Mouse (Mus musculus): ENCODE data around the gene Chst3. TPM values are rescaled to one million over a fixed set of nuclear protein-coding genes. Genes with fewer than 3 reads are reported as not detected.

Gene Chst3
- polyA plus RNA-seq, 2 experiments = 0.09 to 0.13 TPM

- 21% methylated on average over 3 of the region's 3 CpGs for WGBS (ENCODE audit: insufficient replicate concordance)
- TF ChIP-seq CTCF (IDR thresholded peaks at IDR 0.05; ENCODE audit: low read depth) = no peak
- no peak for TF ChIP-seq EP300 (IDR thresholded peaks at IDR 0.05; ENCODE audit: low read depth)
- no peaks in the 10 kb centered on the region for H3K9me3 ChIP-seq (ENCODE audit: control insufficient read depth, low read length)
- no peak overlapping the region for H3K27ac ChIP-seq
- DNase-seq (ENCODE audit: low read depth in 3 of 3, low spot score in 3 of 3) (no peak), ATAC-seq (ENCODE audit: insufficient read depth) (peak; percentile 26; the same call in 1 of the 2 replicates)
- no peaks in the 10 kb centered on the region for H3K36me3 ChIP-seq (replicated peaks; ENCODE audit: control insufficient read depth, insufficient read depth, low read depth)
- H3K4me2 ChIP-seq (ENCODE audit: low read depth) = no peak overlapping the region
- no peak overlapping the region for H3K4me3 ChIP-seq (ENCODE audit: insufficient read depth in 1 of 2, low read depth in 2 of 2, low read length in 2 of 2)
- H3K27me3 ChIP-seq (ENCODE audit: control insufficient read depth, insufficient read depth, low read length) = no peaks in the 10 kb centered on the region
- H3K9ac ChIP-seq (replicated peaks) = no peak overlapping the region
- H3K4me1 ChIP-seq (replicated peaks; ENCODE audit: control insufficient read depth in 2 of 2, insufficient read depth in 2 of 2, low read length in 1 of 2) = peaks cover 0 to 2% of the 10 kb centered on the region in 2 experiments; a peak in 2 of 4 replicates
Observed at GRCm38 (mm10) chr10:60262386-60262785, 43.3 kb upstream of the Chst3 start.

- 42% methylated on average over 5 of the region's 5 CpGs for WGBS (ENCODE audit: insufficient replicate concordance)
- Histone ChIP-seq H3K4me2 (ENCODE audit: low read depth) (no peak overlapping the region), H3K36me3 (replicated peaks; ENCODE audit: control insufficient read depth, insufficient read depth, low read depth) (no peaks in the 10 kb centered on the region), H3K4me1 (replicated peaks; ENCODE audit: control insufficient read depth in 2 of 2, insufficient read depth in 2 of 2, low read length in 1 of 2) (peaks cover 5 to 6% of the 10 kb centered on the region in 2 experiments), H3K27me3 (ENCODE audit: control insufficient read depth, insufficient read depth, low read length) (no peaks in the 10 kb centered on the region), H3K9me3 (ENCODE audit: control insufficient read depth, low read length) (no peaks in the 10 kb centered on the region), H3K27ac (no peak overlapping the region), H3K9ac (replicated peaks) (no peak overlapping the region), H3K4me3 (ENCODE audit: insufficient read depth in 1 of 2, low read depth in 2 of 2, low read length in 2 of 2) (no peak overlapping the region)
- TF ChIP-seq EP300 (IDR thresholded peaks at IDR 0.05; ENCODE audit: low read depth) (no peak), CTCF (IDR thresholded peaks at IDR 0.05; ENCODE audit: low read depth) (no peak)
- DNase-seq (ENCODE audit: low read depth in 3 of 3, low spot score in 3 of 3) (no peak), ATAC-seq (ENCODE audit: insufficient read depth) (no peak)
Observed at GRCm38 (mm10) chr10:60261530-60261929, 42.5 kb upstream of the Chst3 start.

GRCm38 (mm10) chr10:60260557-60261294 is 41.7 kb upstream of the Chst3 start:
- Histone ChIP-seq H3K4me3 (ENCODE audit: insufficient read depth in 1 of 2, low read depth in 2 of 2, low read length in 2 of 2) (no peak overlapping the region), H3K27ac (no peak overlapping the region), H3K4me1 (replicated peaks; ENCODE audit: control insufficient read depth in 2 of 2, insufficient read depth in 2 of 2, low read length in 1 of 2) (peaks cover 7 to 14% of the 10 kb centered on the region in 2 experiments), H3K27me3 (ENCODE audit: control insufficient read depth, insufficient read depth, low read length) (no peaks in the 10 kb centered on the region), H3K4me2 (ENCODE audit: low read depth) (no peak overlapping the region), H3K9me3 (ENCODE audit: control insufficient read depth, low read length) (no peaks in the 10 kb centered on the region), H3K9ac (replicated peaks) (no peak overlapping the region), H3K36me3 (replicated peaks; ENCODE audit: control insufficient read depth, insufficient read depth, low read depth) (no peaks in the 10 kb centered on the region)
- no peak for TF ChIP-seq CTCF (IDR thresholded peaks at IDR 0.05; ENCODE audit: low read depth)
- TF ChIP-seq EP300 (IDR thresholded peaks at IDR 0.05; ENCODE audit: low read depth) = no peak
- WGBS (ENCODE audit: insufficient replicate concordance) = 58% methylated on average over 5 of the region's 5 CpGs
- DNase-seq (ENCODE audit: low read depth in 3 of 3, low spot score in 3 of 3) = no peak
- no peak for ATAC-seq (ENCODE audit: insufficient read depth)

- WGBS (ENCODE audit: insufficient replicate concordance) = 47% methylated on average over 16 of the region's 16 CpGs
- Histone ChIP-seq H3K4me2 (ENCODE audit: low read depth) (no peak overlapping the region), H3K27me3 (ENCODE audit: control insufficient read depth, insufficient read depth, low read length) (no peaks in the 10 kb centered on the region), H3K36me3 (replicated peaks; ENCODE audit: control insufficient read depth, insufficient read depth, low read depth) (no peaks in the 10 kb centered on the region), H3K9ac (replicated peaks) (no peak overlapping the region), H3K4me3 (ENCODE audit: insufficient read depth in 1 of 2, low read depth in 2 of 2, low read length in 2 of 2) (no peak overlapping the region), H3K9me3 (ENCODE audit: control insufficient read depth, low read length) (no peaks in the 10 kb centered on the region), H3K4me1 (replicated peaks; ENCODE audit: control insufficient read depth in 2 of 2, insufficient read depth in 2 of 2, low read length in 1 of 2) (peaks cover 7 to 16% of the 10 kb centered on the region in 2 experiments), H3K27ac (no peak overlapping the region)
- 0 out of 2 replicates have a peak, but pooled peaks have one; percentile 32 for ATAC-seq (ENCODE audit: insufficient read depth)
- no peak for DNase-seq (ENCODE audit: low read depth in 3 of 3, low spot score in 3 of 3)
- TF ChIP-seq CTCF (IDR thresholded peaks at IDR 0.05; ENCODE audit: low read depth) (no peak), EP300 (IDR thresholded peaks at IDR 0.05; ENCODE audit: low read depth) (no peak)
Observed at GRCm38 (mm10) chr10:60257261-60257825, 38.3 kb upstream of the Chst3 start.

- Histone ChIP-seq H3K27me3 (ENCODE audit: control insufficient read depth, insufficient read depth, low read length) (no peaks in the 10 kb centered on the region), H3K9me3 (ENCODE audit: control insufficient read depth, low read length) (no peaks in the 10 kb centered on the region), H3K4me1 (replicated peaks; ENCODE audit: control insufficient read depth in 2 of 2, insufficient read depth in 2 of 2, low read length in 1 of 2) (peaks cover 7 to 16% of the 10 kb centered on the region in 2 experiments), H3K4me3 (ENCODE audit: insufficient read depth in 1 of 2, low read depth in 2 of 2, low read length in 2 of 2) (no peak overlapping the region), H3K4me2 (ENCODE audit: low read depth) (0 out of 2 replicates have a peak overlapping the region, but pooled peaks have one; percentile 1), H3K36me3 (replicated peaks; ENCODE audit: control insufficient read depth, insufficient read depth, low read depth) (no peaks in the 10 kb centered on the region), H3K27ac (no peak overlapping the region), H3K9ac (replicated peaks) (no peak overlapping the region)
- DNase-seq (ENCODE audit: low read depth in 3 of 3, low spot score in 3 of 3) (no peak), ATAC-seq (ENCODE audit: insufficient read depth) (peak; percentile 42; the same call in 1 of the 2 replicates)
- TF ChIP-seq EP300 (IDR thresholded peaks at IDR 0.05; ENCODE audit: low read depth) (peak; percentile 36; the same call in 1 of the 2 replicates), CTCF (IDR thresholded peaks at IDR 0.05; ENCODE audit: low read depth) (no peak)
- WGBS (ENCODE audit: insufficient replicate concordance) = 35% methylated on average over 6 of the region's 6 CpGs
Observed at GRCm38 (mm10) chr10:60256088-60256487, 37.0 kb upstream of the Chst3 start.
